Mouse (Mus musculus) lung, postnatal 25 days (tissue): ENCODE measurements around the gene Mrps16.

Experiments
- DNase-seq: peaks from one replicate; pipeline ENCODE4 v3.0.0; 2022; ENCODE audit warnings: low spot score

The Mrps16 gene

DNA sequence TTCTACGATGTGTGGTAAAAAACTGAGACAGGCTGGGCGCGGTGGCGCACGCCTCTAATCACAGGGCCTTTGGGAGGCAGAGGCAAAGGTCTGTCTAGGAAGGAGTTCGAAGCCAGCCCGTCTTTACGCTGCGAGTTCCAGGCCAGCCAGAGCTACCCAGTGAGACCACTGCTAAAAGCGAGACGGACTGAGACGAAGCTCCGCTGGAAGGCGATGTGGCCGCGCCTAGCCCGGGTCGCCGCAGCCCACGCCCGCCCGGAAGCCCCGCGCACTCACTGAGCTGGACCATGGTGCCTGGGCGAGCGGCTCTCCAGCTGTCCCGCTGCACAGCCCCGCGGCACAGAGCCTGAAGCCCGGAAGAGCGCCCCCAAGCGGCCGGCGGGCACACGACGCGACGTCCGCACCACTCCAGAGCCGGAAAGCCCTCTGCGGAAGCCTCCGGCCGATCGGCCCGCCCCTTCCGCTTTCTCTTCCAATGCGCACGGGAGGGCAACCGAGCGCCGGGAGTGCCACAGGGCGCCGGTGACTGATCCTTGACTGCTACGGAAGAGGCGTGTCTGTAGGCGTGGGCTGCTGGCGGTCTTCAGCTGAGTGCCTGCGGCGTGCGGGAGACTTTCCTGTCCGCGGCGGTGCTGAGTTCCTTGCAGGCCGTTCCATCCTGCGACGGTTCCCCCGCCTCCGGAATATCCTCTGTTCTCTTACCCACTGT lies at the start of gene Mrps16:
Gene Mrps16, minus strand, starts transcription at position 430 of the 709 bp plus-strand sequence.
- DNase-seq: peak; percentile 97

GRCm38 (mm10) chr14:20442252-20442651 lies 48.8 kb upstream of the Mrps16 start:
- no peak for DNase-seq

DNA sequence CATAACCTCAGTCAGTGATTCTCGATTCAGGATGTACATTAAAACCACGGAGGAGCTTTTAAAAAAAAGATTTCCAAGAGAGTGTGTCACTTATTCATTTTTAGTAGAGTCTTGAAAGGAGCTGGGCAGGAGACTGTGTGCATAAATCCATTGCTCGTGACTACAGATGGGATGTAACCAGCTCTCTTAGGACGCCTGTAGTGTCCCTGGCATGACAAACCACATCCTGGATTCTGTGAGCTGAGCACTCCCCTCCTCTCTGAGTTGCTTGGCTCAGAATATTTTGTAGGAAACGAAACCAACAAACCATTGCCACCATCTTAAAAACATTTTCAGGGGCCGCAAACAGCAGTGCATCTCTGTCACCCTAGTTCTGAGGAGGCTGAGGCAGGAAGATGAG lies 43.5 kb upstream of the Mrps16 start:
- DNase-seq: no peak

GRCm38 (mm10) chr14:20432420-20432819 lies 39.0 kb upstream of the Mrps16 start:
- DNase-seq: no peak

DNA sequence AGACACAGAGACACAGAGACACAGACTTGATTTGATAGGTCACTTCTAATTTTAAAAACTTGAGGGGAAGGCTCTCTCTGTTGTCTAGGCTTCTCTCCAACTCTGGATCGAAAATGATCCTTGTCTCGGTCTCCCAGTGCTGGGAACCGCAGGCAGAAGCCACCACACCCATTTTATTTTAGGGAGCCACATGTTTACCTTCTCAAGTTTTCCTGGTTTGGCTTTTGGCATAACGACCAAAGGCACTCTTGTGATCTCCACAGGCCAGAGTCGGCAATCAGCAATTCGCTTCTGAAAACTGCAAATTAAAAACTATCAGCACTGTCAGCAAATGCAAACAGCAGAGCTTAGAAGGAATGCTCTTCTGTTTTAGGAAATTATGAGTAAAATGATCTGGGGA lies 38.3 kb upstream of the Mrps16 start:
- no peak for DNase-seq

DNA sequence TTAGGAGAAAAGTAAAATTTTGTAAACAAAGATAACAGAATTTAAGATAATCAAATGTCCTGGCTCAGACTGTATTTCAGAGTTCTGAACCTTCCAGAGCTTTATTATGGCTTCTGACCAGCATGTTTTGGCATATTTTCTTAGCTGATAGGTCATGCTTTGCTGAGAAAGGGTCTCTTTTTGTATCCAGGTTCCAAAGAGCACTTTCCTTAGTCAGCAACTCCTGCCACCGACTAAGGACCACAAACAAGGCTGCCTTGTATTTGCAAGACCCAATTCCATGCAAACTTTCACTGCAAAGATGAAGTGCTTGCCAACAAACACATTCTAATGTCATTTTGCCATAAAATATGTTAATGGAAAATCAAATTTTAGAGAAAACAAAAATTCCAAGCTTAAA lies 36.4 kb upstream of the Mrps16 start:
- no peak for DNase-seq

- DNase-seq: no peak
These were observed 35.2 kb upstream of the Mrps16 start for GRCm38 (mm10) chr14:20428593-20428992.

- no peak for DNase-seq
These were observed 29.6 kb upstream of the Mrps16 start for GRCm38 (mm10) chr14:20423046-20423445.

GRCm38 (mm10) chr14:20422257-20422656 lies 28.8 kb upstream of the Mrps16 start:
- DNase-seq: peak; percentile 8

GRCm38 (mm10) chr14:20400071-20400470 lies 6.6 kb upstream of the Mrps16 start:
- peak; percentile 39 for DNase-seq

- no peak for DNase-seq
These were observed 5.4 kb upstream of the Mrps16 start for GRCm38 (mm10) chr14:20398864-20399263.

DNA sequence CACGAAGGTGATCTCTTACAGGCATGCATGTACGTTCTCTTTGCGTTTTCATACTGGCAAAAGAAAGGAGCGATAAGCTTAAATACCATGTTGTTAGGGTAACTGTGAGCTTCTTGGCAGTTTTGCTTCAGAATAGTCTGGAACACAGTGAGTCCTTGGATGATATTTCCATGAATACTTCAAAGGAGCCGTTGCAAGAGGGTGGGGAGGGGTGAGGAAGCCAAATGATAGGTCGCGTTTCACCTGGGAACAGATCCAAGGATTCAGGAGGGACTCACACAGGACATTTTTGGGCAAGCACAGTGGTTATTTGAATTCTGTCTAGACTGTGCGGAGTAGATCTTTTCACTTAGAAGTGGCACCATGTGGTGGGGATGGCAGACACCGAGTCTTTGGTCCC lies 3.8 kb upstream of the Mrps16 start:
- no peak for DNase-seq

DNA sequence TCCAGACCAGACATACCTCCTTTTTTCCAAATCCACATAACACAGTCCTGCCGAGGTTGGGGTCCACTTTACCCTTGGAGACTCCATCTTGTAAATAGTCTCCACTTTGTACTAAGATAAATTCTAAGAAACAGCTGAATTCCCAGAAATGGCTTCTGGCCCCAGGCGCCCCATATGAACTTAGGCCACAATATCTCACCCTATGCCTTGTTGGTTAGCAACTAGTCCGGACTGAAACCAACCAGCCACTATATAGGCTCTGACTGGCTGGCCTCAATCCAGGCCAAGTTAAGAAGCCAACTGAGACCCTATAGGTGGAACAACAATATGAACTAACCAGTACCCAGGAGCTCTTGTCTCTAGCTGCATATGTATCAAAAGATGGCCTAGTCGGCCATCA lies 1.1 kb downstream of the Mrps16 start:
- no peak for DNase-seq

- DNase-seq: no peak
These were observed 3.9 kb downstream of the Mrps16 start for GRCm38 (mm10) chr14:20389446-20390079.

GRCm38 (mm10) chr14:20388441-20389129 lies 4.8 kb downstream of the Mrps16 start, which contains the start of gene Dnajc9:
Gene Dnajc9 (minus strand): TSS chr14:20388910.
- peak; percentile 95 for DNase-seq

GRCm38 (mm10) chr14:20379753-20380430 lies 13.5 kb downstream of the Mrps16 start:
- peak; percentile 25 for DNase-seq

- peak; percentile 73 for DNase-seq
These were observed 14.3 kb downstream of the Mrps16 start for GRCm38 (mm10) chr14:20379087-20379640.

DNA sequence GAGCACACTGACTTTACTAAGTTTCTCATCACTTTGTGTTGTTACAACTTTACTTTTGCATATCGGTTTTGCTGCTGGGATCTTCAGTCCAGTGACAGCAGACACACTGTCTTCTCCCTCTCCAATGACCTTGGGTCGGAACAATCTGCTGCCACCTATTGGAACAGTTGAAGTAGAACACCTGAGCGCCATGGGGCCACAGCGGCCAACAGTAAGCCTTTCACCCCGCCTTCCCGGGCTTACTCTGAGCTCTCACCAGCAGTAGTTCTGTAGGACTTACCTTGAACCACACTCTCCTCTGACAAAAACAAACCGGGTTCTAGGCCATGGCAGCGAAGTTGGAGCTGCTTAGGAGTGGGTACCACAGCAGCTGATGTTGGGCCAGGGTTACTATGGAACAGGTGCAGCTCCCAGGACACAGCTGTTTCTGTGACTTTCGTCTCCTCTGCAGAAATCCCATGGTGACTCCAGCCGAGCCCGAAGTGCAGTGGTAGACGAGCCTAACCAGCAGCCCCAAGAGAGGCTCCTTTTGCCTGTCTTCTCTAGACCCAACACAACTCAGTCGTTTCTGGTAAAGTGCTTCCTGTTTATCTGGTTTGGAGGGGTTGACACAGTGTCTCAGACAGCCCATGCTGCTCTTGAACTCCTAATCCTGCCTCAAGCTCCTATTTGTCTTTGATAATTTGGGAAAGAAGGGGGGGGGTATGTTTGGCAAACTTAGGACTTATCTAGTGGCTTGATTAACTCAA lies 14.9 kb downstream of the Mrps16 start:
- peak; percentile 69 for DNase-seq

DNA sequence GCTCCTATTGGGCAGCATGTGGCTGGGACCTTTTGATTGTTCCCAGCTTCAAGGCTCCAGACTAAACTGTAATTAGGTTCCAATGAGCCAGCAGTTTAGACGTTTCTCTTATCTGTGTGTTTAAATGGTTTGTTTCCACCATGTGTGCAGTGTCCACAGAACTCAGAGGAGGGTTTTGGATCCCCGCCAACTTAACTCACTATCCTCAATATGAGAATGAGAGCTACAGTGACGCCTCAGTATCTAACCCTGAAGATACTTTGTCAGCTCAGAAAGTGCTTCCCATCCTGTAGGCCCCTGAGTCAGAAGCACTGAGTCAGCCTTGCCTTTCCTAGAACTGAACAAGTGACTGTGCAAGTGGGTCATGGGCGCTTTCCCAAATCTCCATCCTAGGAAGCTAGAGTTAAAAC lies 16.3 kb downstream of the Mrps16 start:
- DNase-seq: no peak

GRCm38 (mm10) chr14:20371854-20372253 lies 21.6 kb downstream of the Mrps16 start:
- DNase-seq: no peak

DNA sequence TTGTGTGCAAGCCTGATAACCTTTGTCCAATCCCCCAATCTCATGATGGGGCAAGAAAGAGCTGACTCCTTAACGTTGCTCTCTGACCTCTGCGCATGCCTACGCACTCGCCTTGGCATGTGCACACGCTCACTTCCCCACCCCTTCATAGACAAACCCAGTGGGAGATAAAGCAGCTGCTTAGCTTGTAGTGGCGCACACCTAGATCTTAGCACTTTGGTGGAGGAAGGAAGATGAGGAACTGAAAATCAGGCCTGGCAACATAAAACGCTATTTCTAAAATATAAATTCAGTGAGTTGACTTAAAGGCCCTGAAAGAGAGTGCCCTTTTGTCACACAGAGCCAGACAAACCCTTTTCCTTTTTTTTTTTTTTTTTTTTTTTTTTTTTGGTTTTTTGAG lies 22.6 kb downstream of the Mrps16 start:
- no peak for DNase-seq
